Mouse (Mus musculus): ENCODE data around the gene Etnk1. TPM values are rescaled to one million over a fixed set of nuclear protein-coding genes. Genes with fewer than 3 reads are reported as not detected.
"Not testable (repeated sequence)": the region's sequence is repeated elsewhere in the genome, so short reads cannot be mapped to it uniquely, and the experiment has no call there.

The Etnk1 gene
- total and polyA plus RNA-seq, 3 experiments: 29.9 to 37.0 (median 33.6) TPM

GRCm38 (mm10) chr6:143139417-143139816 is 27.6 kb upstream of the Etnk1 start:
- H3K79me2 ChIP-seq (ENCODE audit: control insufficient read depth, insufficient read depth, low read length, poor library complexity): no peaks in the 10 kb centered on the region
- H3K9ac ChIP-seq (ENCODE audit: control insufficient read depth, low read depth, low read length, poor library complexity, severe bottlenecking): no peak overlapping the region
- no peaks in the 10 kb centered on the region for H3K4me1 ChIP-seq (ENCODE audit: control insufficient read depth in 1 of 2, insufficient read depth in 2 of 2, low read length in 2 of 2)
- peaks cover 1 to 2% of the 10 kb centered on the region in 2 experiments; a peak in 2 of 4 replicates for H3K27me3 ChIP-seq (ENCODE audit: control insufficient read depth in 1 of 2, insufficient read depth in 2 of 2, low read length in 2 of 2)
- H3K27ac ChIP-seq (ENCODE audit: control insufficient read depth, low read depth, low read length): no peak overlapping the region
- no peak overlapping the region for H3K4me3 ChIP-seq (ENCODE audit: control insufficient read depth in 1 of 2, insufficient read depth in 1 of 2, low read depth in 2 of 2, low read length in 2 of 2)
- no peak for TF ChIP-seq MEF2A (IDR thresholded peaks at IDR 0.05; ENCODE audit: extremely low read depth, insufficient replicate concordance, low read depth, low read length, poor library complexity, severe bottlenecking)
- TF ChIP-seq ZMIZ1 (IDR thresholded peaks at IDR 0.05; ENCODE audit: low read depth, low read length): no peak
- TF ChIP-seq TCF12 (IDR thresholded peaks at IDR 0.05; ENCODE audit: low read depth, low read length): no peak
- TF ChIP-seq E2F4 (IDR thresholded peaks at IDR 0.05; ENCODE audit: borderline replicate concordance, low read depth, low read length): no peak
- TF ChIP-seq SIN3A (IDR thresholded peaks at IDR 0.05; ENCODE audit: low read length): no peak
- no peak for TF ChIP-seq CHD2 (IDR thresholded peaks at IDR 0.05; ENCODE audit: low read length)
- no peak for TF ChIP-seq BHLHE40 (IDR thresholded peaks at IDR 0.05; ENCODE audit: borderline replicate concordance, low read depth, low read length)
- no peak for TF ChIP-seq ELF1 (IDR thresholded peaks at IDR 0.05; ENCODE audit: low read depth, low read length)
- no peak for TF ChIP-seq MYC (IDR thresholded peaks at IDR 0.05; ENCODE audit: low read depth, low read length)
- no peak for TF ChIP-seq MXI1 (IDR thresholded peaks at IDR 0.05; ENCODE audit: low read depth, low read length)
- no peaks in the 10 kb centered on the region for H3K9me3 ChIP-seq (replicated peaks; ENCODE audit: insufficient read depth, low read length)
- no peaks in the 10 kb centered on the region for H3K36me3 ChIP-seq (ENCODE audit: control insufficient read depth in 1 of 2, insufficient read depth in 2 of 2, low read length in 2 of 2)
- no peak for DNase-seq (ENCODE audit: low read depth, low spot score)

GRCm38 (mm10) chr6:143140884-143141283 is 26.1 kb upstream of the Etnk1 start:
- no peak for TF ChIP-seq ELF1 (IDR thresholded peaks at IDR 0.05; ENCODE audit: low read depth, low read length)
- TF ChIP-seq MAZ (IDR thresholded peaks at IDR 0.05; ENCODE audit: low read depth, low read length): no peak
- TF ChIP-seq RAD21 (IDR thresholded peaks at IDR 0.05; ENCODE audit: low read depth, low read length): no peak
- no peak for TF ChIP-seq NELFE (IDR thresholded peaks at IDR 0.05; ENCODE audit: low read depth, low read length)
- TF ChIP-seq ETS1 (IDR thresholded peaks at IDR 0.05; ENCODE audit: low read depth, low read length): no peak
- TF ChIP-seq ZMIZ1 (IDR thresholded peaks at IDR 0.05; ENCODE audit: low read depth, low read length): no peak
- no peak for TF ChIP-seq USF1 (IDR thresholded peaks at IDR 0.05; ENCODE audit: low read depth, low read length)
- TF ChIP-seq SIN3A (IDR thresholded peaks at IDR 0.05; ENCODE audit: low read length): no peak
- TF ChIP-seq UBTF (IDR thresholded peaks at IDR 0.05; ENCODE audit: borderline replicate concordance, insufficient read depth, low read depth, low read length): no peak
- TF ChIP-seq ZKSCAN1 (IDR thresholded peaks at IDR 0.05; ENCODE audit: low read depth, low read length): no peak
- no peak for TF ChIP-seq SMC3 (IDR thresholded peaks at IDR 0.05; ENCODE audit: low read depth, low read length)
- TF ChIP-seq BHLHE40 (IDR thresholded peaks at IDR 0.05; ENCODE audit: borderline replicate concordance, low read depth, low read length): no peak
- TF ChIP-seq MAX (IDR thresholded peaks at IDR 0.05; ENCODE audit: low read length): no peak
- Histone ChIP-seq H3K4me3 (ENCODE audit: control insufficient read depth in 1 of 2, insufficient read depth in 1 of 2, low read depth in 2 of 2, low read length in 2 of 2) (no peak overlapping the region), H3K27ac (ENCODE audit: control insufficient read depth, low read depth, low read length) (no peak overlapping the region), H3K9me3 (replicated peaks; ENCODE audit: insufficient read depth, low read length) (no peaks in the 10 kb centered on the region), H3K36me3 (ENCODE audit: control insufficient read depth in 1 of 2, insufficient read depth in 2 of 2, low read length in 2 of 2) (no peaks in the 10 kb centered on the region), H3K27me3 (ENCODE audit: control insufficient read depth in 1 of 2, insufficient read depth in 2 of 2, low read length in 2 of 2) (peaks cover 1 to 2% of the 10 kb centered on the region in 2 experiments; a peak in 1 of 4 replicates), H3K9ac (ENCODE audit: control insufficient read depth, low read depth, low read length, poor library complexity, severe bottlenecking) (no peak overlapping the region), H3K79me2 (ENCODE audit: control insufficient read depth, insufficient read depth, low read length, poor library complexity) (no peaks in the 10 kb centered on the region), H3K4me1 (ENCODE audit: control insufficient read depth in 1 of 2, insufficient read depth in 2 of 2, low read length in 2 of 2) (no peaks in the 10 kb centered on the region)
- DNase-seq (ENCODE audit: low read depth, low spot score): no peak

GRCm38 (mm10) chr6:143141624-143142592 is 25.1 kb upstream of the Etnk1 start:
- H3K9ac ChIP-seq (ENCODE audit: control insufficient read depth, low read depth, low read length, poor library complexity, severe bottlenecking); DNase-seq (ENCODE audit: low read depth, low spot score); H3K4me1 ChIP-seq (ENCODE audit: control insufficient read depth in 1 of 2, insufficient read depth in 2 of 2, low read length in 2 of 2); H3K79me2 ChIP-seq (ENCODE audit: control insufficient read depth, insufficient read depth, low read length, poor library complexity); H3K9me3 ChIP-seq (replicated peaks; ENCODE audit: insufficient read depth, low read length); H3K4me3 ChIP-seq (ENCODE audit: control insufficient read depth in 1 of 2, insufficient read depth in 1 of 2, low read depth in 2 of 2, low read length in 2 of 2); H3K27me3 ChIP-seq (ENCODE audit: control insufficient read depth in 1 of 2, insufficient read depth in 2 of 2, low read length in 2 of 2); H3K36me3 ChIP-seq (ENCODE audit: control insufficient read depth in 1 of 2, insufficient read depth in 2 of 2, low read length in 2 of 2); H3K27ac ChIP-seq (ENCODE audit: control insufficient read depth, low read depth, low read length): not testable (repeated sequence)

Data from MEL (cell line).